Mouse (Mus musculus) adrenal gland, postnatal 14 days (tissue): ENCODE results near the gene Steap3. TPM values are rescaled to one million over a fixed set of nuclear protein-coding genes. Genes with fewer than 3 reads are reported as not detected.
"Not testable (repeated sequence)": the region's sequence is repeated elsewhere in the genome, so short reads cannot be mapped to it uniquely, and the experiment has no call there.

Experiments
- DNase-seq: peaks from one replicate; pipeline ENCODE4 v3.0.0; 2021; ENCODE audit warnings: mixed read lengths
- long read RNA-seq, 2 experiments: library from polyadenylated mRNA; stranded (forward); transcript quantifications; one replicate each; pipeline ENCODE4 v2.0.0; 2021
- total RNA-seq: library from RNA; stranded (reverse); gene quantifications from 2 replicates; pipeline ENCODE4 v1.2.3, GENCODE M21; 2021

Steap3 gene
- 20.8 and 29.6 TPM in 2 replicates for total RNA-seq
- long read RNA-seq, experiment 1, transcript Steap3-202 (5 exons, 2,752 nt) = major isoform, 12 of 21 reads
- long read RNA-seq, experiment 1, partial matches to known transcripts = 6 of 21 reads
- long read RNA-seq, experiment 1, other reads (novel, unspliced or antisense) = 2 of 21 reads
- long read RNA-seq, experiment 2, transcript Steap3-202 (5 exons, 2,752 nt) = major isoform, 8 of 16 reads
- long read RNA-seq, experiment 2, partial matches to known transcripts = 3 of 16 reads
- long read RNA-seq, experiment 2, other reads (novel, unspliced or antisense) = 5 of 16 reads

- DNase-seq = no peak
These were observed at the start of gene Steap3 for GRCm38 (mm10) chr1:120272605-120273004. TSS of gene Steap3 (minus strand) at chr1:120272705.

GRCm38 (mm10) chr1:120321270-120322021 is 48.9 kb upstream of the Steap3 start:
- no peak for DNase-seq

- DNase-seq = no peak
These were observed 33.3 kb upstream of the Steap3 start for GRCm38 (mm10) chr1:120305801-120306200.

GRCm38 (mm10) chr1:120296936-120297335 is 24.4 kb upstream of the Steap3 start:
- DNase-seq = no peak

GRCm38 (mm10) chr1:120293803-120294202 is 21.3 kb upstream of the Steap3 start:
- DNase-seq = no peak

GRCm38 (mm10) chr1:120291709-120292108 is 19.2 kb upstream of the Steap3 start:
- no peak for DNase-seq

- DNase-seq = no peak
These were observed 17.3 kb upstream of the Steap3 start for GRCm38 (mm10) chr1:120289843-120290242.

- DNase-seq = no peak
These were observed 15.2 kb upstream of the Steap3 start for GRCm38 (mm10) chr1:120287679-120288078.

- not testable (repeated sequence) for DNase-seq
These were observed 3.6 kb upstream of the Steap3 start for GRCm38 (mm10) chr1:120276058-120276457.

- DNase-seq = no peak
These were observed 2.7 kb upstream of the Steap3 start for GRCm38 (mm10) chr1:120275224-120275623.

GRCm38 (mm10) chr1:120270882-120271281 is 1.6 kb downstream of the Steap3 start:
- DNase-seq = no peak

GRCm38 (mm10) chr1:120270115-120270514 is 2.4 kb downstream of the Steap3 start:
- peak; percentile 12 for DNase-seq

- no peak for DNase-seq
These were observed 4.9 kb downstream of the Steap3 start for GRCm38 (mm10) chr1:120267631-120268030.

- no peak for DNase-seq
These were observed 6.0 kb downstream of the Steap3 start for GRCm38 (mm10) chr1:120266460-120266859.

- DNase-seq = peak; percentile 95
These were observed 7.4 kb downstream of the Steap3 start for GRCm38 (mm10) chr1:120264861-120265686.

- DNase-seq = no peak
These were observed 9.3 kb downstream of the Steap3 start for GRCm38 (mm10) chr1:120263226-120263625.

GRCm38 (mm10) chr1:120261166-120261565 is 11.3 kb downstream of the Steap3 start:
- DNase-seq = no peak

- no peak for DNase-seq
These were observed 13.3 kb downstream of the Steap3 start for GRCm38 (mm10) chr1:120259249-120259648.

- DNase-seq = no peak
These were observed 13.8 kb downstream of the Steap3 start for GRCm38 (mm10) chr1:120258744-120259143.

GRCm38 (mm10) chr1:120258245-120258644 is 14.3 kb downstream of the Steap3 start:
- no peak for DNase-seq

GRCm38 (mm10) chr1:120253751-120254150 is 18.8 kb downstream of the Steap3 start:
- no peak for DNase-seq

- DNase-seq = no peak
These were observed 19.9 kb downstream of the Steap3 start for GRCm38 (mm10) chr1:120252519-120253160.
